Mouse (Mus musculus) ES-E14 (cell line): ENCODE data around the gene Kifap3.

Source experiments
- CHD2 ChIP-seq: IDR thresholded peaks from 2 replicates; pipeline ENCODE4 v1.6.1; 2014; ENCODE audit warnings: mild to moderate bottlenecking, low read depth, low read length, inconsistent platforms
- HCFC1 ChIP-seq: IDR thresholded peaks from 2 replicates; pipeline ENCODE4 v1.6.1; 2012; ENCODE audit warnings: low read length, inconsistent platforms, borderline replicate concordance; ENCODE audit not compliant: insufficient read depth
- MAFK ChIP-seq: IDR thresholded peaks from 2 replicates; pipeline ENCODE4 v1.6.1; 2014; ENCODE audit warnings: mild to moderate bottlenecking, low read depth, low read length, inconsistent platforms; ENCODE audit not compliant: insufficient read depth
- ZC3H11A ChIP-seq: IDR thresholded peaks from 2 replicates; pipeline ENCODE4 v1.6.1; 2012; ENCODE audit warnings: low read depth, mild to moderate bottlenecking, inconsistent platforms, low read length, borderline replicate concordance
- ZNF384 ChIP-seq: IDR thresholded peaks from 2 replicates; pipeline ENCODE4 v1.6.1; 2012; ENCODE audit warnings: low read depth, low read length, inconsistent platforms

DNA sequence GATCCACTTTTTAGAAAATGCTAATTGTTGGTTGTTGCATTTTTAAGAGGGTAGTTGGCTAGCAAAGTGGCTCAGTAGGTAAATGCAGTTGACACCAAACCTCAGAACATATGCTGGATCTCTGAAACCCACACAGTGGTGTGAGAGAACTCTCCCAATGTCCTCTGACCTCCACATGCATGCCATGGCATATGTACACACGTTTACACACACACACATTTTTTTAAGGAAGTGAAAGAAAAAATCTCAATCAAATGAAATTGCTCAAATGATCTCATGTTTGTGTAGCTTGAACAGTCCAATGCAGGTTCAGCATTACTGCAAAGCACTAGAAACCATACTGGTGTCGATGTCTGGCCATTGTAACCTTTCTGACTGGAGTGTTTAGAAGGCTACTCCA is 120.2 kb downstream of the Kifap3 start:
- TF ChIP-seq MAFK (no peak), ZC3H11A (no peak), CHD2 (no peak), ZNF384 (no peak), HCFC1 (no peak)
